Mouse (Mus musculus): ENCODE measurements around the gene Tubgcp3. TPM values are rescaled to one million over a fixed set of nuclear protein-coding genes. Genes with fewer than 3 reads are reported as not detected.

Tubgcp3 gene
- total RNA-seq, 2 experiments from 2014 or later, result 45.7 to 53.6 TPM

Other genes starting within 250 kb of the Tubgcp3 start
- not detected in 2 replicates for gene Spaca7, start 99.2 kb downstream of the Tubgcp3 start, total RNA-seq (2014; fragmentation: Nextera tagmentation)
- not detected in 2 replicates for gene Spaca7, start 99.2 kb downstream of the Tubgcp3 start, total RNA-seq (2017)
- gene Atp11a, start 84.8 kb upstream of the Tubgcp3 start, total RNA-seq (2014; fragmentation: Nextera tagmentation), result 19.8 and 22.8 TPM in 2 replicates
- 14.3 and 18.7 TPM in 2 replicates for gene Atp11a, start 84.8 kb upstream of the Tubgcp3 start, total RNA-seq (2017)
- gene Mcf2l, start 201.6 kb upstream of the Tubgcp3 start, total RNA-seq (2014; fragmentation: Nextera tagmentation), result 19.5 and 19.8 TPM in 2 replicates
- 16.2 and 16.4 TPM in 2 replicates for gene Mcf2l, start 201.6 kb upstream of the Tubgcp3 start, total RNA-seq (2017)

Data from granulocyte monocyte progenitor cell, adult 5-6 weeks (primary cell).